Mouse (Mus musculus) A20 (cell line): ENCODE measurements at regions not wholly inside any gene's neighbourhood (a gene's known extent, or its start where the extent isn't known, plus 50 kb on each side); places are given as distances from the start of the nearest gene placed in this dataset.

Source experiments
- DNase-seq: peaks from one replicate; pipeline ENCODE4 v3.0.0-alpha.2; 2011; ENCODE audit warnings: low read depth, low spot score

- no peak for DNase-seq
These were observed 91.2 kb upstream of the Trpm3 start for GRCm38 (mm10) chr19:22047657-22048056.

GRCm38 (mm10) chr19:22066302-22066701 lies 72.5 kb upstream of the Trpm3 start:
- no peak for DNase-seq

GRCm38 (mm10) chr19:22070246-22071030 lies 68.4 kb upstream of the Trpm3 start:
- DNase-seq = no peak

- DNase-seq = peak; percentile 5
These were observed 67.1 kb upstream of the Trpm3 start for GRCm38 (mm10) chr19:22071701-22072100.

- DNase-seq = no peak
These were observed 64.8 kb upstream of the Trpm3 start for GRCm38 (mm10) chr19:22074042-22074441.

GRCm38 (mm10) chr19:22081448-22081847 lies 57.4 kb upstream of the Trpm3 start:
- no peak for DNase-seq
